Mouse (Mus musculus) urinary bladder, adult 18-20 months (tissue): ENCODE measurements around the gene Gjd3.

Source experiments
- DNase-seq, 2 experiments: peaks; one replicate each; pipeline ENCODE4 v3.0.0; 2022; ENCODE audit warnings: low spot score in 2 of 2, mixed read lengths in 2 of 2

Gene Gjd3

DNA sequence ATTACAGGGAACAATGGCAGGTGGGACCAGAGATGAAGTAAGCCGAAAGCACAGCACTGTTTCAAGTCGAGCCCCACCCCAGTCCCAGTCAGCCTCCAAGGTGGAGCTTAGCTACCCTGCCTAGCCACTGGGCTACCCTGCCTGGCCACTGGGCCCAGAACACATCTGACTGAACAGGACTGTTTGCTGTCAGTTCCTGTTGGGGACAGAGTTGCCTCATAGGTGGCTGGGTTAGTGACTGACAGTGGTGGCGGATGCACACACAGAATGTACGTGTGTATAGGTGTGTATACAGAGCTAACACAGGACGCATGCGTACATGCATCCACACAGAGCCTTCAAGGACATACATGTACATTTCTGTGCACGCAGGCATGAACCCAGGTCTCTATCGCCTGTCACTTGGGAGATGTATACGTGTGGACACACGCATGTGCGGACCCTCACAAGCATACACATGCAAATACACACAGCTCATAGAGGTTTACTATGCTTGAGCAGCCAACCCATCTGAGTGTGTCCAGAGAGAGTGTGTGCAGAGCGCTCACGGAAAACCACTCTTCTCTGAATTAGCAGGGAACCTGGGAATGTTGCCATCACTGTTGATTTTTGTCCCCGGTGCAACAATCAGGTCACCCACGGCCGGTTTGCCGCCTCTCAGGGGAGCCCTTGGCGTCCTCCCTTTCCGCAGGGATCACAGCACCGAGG is 1.4 kb downstream of the Gjd3 start:
- no peak for DNase-seq

DNA sequence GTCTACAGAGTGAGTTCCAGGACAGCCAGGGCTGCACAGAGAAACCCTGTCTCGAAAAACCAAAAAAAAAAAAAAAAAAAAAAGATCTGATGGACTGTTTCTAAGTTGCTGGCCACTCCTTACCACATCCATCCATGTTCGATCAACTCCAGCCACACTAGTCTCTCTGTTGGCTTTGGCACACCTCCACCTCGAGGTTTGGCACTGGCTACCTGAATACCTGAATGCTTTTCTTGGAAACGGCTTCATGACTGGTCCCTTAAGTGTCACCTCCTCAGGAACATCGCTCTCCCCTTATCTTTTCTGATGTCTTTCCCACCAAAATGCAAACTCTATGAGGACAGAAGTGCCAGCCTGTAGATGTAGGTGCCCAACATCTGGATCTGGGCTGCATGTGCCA is 3.5 kb downstream of the Gjd3 start:
- no peak for DNase-seq

DNA sequence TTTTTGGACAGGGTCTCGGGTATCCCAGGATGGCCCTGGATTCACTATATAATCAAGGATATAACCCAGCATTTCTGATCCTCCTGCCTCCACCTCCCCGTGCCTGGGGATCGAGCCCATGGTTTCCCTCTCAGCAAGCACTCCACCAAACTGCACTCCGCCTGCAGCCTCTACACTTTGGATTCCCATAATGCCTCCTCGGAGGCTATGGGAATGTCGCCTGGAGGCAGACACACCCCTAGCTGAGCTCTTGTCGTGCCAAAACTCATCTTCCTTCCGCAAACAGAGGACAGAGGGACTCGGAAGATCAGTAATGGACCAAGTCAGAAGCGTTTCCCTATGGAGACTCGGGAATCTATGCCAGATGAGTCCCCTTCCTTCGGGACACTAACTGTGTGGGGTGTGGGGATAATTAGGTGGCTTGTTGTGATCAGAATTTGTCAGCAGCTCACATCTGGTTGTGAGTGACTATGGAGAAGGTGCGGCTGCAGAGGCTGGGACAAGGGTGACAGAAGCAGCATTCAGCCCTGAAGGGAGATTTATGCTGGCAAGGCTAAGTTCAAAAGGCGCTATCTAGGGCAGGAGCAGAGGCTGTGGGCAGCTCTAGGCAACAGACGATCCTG is 4.2 kb downstream of the Gjd3 start:
- no peak for DNase-seq

DNA sequence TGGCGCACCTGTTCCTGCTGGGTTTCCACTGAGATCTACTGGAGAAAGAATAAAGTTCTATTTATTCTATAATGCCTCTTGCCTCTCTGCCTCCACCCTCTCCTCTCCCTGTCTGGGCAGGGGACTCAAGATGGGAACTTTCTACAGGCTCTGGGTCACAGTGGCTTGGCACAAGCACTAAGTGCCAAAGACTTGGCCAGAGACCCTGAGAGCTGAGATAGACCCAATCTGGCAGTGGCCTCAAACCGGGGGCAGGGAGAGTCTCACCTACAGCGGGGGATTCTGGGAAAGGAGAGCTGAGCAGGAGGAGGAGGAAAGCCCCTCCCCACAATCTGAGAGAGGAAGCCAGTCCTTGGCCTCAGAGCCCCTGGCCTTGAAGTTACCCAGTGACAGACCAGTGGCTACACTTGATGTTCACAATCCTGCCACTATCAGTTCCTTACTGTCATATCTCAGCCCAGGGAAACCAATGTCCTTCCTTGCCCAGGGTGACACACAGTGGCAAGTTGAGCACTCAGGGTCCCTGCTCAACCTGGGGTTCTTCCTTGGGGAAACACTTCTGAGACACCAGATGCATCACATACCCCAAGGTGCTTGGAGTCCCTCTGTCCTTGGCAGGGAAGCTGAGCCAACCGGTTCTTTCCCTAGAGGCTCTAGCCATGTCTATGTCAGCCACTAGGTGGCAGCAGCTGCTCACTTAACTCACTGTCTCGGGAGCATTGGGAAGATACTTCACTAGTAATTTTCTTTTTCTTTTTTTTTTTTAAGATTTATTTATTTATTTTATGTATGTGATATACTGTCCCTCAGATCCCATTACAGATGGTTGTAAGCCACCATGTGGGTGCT is 7.7 kb downstream of the Gjd3 start:
- DNase-seq: no peak

DNA sequence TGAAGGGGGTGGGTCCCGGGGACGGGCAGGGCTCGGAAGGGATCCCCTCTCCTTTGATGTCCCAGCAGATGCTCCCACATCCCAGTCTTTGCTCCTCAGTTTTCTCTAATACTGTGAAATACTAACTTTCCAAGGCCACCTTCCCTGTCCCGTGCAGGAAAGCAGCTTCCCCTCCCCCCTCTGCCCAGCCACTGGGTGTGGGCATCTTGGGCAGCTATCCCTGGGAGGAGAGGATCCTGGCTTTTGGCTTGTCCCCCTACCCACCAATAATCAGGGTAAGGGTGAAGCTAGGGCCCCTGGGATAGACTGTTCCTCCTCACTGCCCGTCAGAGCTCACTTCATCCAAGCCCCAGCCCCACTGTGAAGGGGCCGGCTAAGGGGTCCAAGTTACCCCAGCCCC is 8.6 kb downstream of the Gjd3 start:
- no peak for DNase-seq

DNA sequence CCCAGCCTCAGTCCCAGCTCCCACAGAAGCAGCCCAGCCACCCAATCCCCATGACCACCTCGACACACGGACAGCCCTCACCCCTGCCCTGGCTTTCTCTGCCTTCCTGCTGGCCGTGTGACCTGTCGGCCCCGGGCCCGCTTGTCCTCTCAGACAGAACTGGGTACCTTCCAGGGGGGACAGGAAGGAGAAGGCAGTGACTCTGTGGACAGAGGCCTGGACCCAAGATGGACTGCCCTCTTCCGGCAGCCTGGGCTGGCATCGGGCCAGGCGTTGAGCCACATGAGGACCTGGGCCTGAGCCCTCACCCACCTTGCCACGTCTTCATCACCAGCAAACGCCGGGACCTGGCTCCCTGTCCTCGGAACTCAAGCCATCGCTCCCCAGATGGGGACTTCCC is 9.2 kb downstream of the Gjd3 start:
- no peak for DNase-seq

DNA sequence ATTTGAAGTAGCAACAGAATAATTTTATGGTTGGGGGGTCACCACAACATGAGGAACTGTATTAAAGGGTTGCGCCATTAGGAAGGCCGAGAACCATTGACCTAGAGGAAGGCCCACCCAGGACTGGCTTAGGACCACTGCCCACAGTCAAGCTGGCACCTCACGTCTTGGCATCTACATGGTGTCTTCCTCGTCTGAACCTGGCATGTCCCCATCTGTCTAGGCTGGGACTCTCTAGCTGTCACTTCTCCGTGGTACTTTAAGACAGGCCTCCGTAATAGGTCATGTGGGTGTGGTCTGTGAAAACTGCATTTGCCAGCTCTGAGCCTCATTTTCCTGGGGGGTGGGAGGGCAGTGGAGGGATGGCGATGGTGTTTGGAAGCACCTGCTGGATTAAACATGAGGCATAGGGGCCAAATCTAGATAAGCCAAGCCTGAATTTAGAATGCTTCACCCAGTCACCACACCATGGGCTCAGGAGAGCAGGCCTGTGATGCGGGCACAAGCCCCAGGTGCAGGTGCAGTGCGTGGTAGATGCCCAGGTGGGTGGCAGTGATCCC is 9.9 kb downstream of the Gjd3 start:
- no peak for DNase-seq

DNA sequence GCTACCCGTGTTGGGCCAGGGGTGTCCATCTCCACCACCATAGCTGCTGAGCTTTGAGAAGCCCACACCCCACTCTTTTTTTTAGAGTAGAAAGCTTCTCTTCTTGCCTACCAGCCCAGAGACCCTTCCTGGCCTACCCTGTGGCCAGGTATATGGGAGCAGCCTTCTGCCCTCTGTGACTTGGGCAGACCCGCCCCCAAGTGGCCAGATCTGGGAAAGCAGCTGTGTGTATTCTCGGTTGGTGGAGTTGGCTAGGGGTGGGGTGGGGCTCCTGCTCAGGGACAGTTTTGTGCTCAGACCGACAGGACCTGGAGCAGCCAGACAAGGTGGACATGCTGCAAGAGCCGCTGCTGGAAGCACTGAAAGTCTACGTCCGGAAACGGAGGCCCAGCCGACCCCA is 10.6 kb downstream of the Gjd3 start:
- peak; percentile 65 to 82 for DNase-seq

DNA sequence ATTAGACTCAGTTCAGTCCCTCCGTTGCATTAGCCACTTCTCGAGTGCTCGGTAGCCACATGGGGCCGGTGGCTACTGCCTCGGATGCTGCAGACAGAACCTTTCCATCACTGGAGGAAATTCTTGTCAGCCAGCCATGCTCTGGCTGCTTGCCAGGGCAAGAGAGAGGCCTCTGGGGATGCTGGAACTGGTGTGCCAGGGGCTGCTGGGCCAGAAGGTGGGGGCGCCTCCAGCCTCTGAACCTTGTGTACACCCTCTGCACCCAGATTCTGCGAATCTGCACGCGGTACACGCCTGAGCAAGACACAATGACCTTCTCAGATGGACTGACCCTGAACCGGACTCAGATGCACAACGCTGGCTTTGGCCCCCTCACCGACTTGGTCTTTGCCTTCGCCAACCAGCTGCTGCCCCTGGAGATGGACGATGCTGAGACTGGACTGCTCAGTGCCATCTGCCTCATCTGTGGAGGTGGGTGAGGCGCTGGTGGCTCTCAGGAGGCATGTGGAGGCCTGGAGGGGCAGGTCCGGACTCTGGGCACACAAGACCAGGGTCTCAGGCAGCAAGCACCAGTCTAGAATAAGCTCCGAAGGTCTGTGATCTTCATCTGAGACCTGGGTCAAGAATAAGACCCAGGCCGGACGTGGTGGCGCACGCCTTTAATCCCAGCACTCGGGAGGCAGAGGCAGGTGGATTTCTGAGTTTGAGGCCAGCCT is 11.3 kb downstream of the Gjd3 start:
- DNase-seq: no peak

DNA sequence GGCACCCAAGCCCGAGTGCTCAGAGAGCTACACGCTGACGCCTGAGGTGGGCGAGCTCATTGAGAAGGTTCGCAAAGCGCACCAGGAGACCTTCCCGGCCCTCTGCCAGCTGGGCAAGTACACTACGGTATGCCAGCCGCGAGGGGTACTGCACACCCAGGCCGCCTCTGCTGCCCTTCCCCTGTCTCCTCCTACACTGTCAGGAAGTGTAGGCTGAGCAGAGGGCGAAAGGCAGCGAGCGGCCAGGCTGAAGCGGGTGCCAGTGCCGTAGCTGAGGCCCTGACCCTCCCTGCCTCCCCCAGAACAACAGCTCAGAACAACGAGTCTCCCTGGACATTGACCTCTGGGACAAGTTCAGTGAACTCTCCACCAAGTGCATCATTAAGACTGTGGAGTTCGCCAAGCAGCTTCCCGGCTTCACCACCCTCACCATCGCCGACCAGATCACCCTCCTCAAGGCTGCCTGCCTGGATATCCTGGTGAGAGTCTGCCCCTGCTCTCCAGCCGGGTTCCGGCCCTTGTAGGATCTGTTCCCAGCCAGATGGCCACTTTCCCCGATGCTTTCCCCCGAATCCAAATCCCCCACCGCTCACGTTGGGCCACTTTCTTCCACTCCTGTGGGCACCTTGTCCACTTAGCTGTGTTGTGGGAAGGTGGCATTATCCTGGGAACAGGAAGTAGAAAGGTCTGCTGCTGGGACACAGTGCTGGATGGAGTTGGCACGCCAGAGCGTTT is 12.5 kb downstream of the Gjd3 start:
- DNase-seq: no peak

DNA sequence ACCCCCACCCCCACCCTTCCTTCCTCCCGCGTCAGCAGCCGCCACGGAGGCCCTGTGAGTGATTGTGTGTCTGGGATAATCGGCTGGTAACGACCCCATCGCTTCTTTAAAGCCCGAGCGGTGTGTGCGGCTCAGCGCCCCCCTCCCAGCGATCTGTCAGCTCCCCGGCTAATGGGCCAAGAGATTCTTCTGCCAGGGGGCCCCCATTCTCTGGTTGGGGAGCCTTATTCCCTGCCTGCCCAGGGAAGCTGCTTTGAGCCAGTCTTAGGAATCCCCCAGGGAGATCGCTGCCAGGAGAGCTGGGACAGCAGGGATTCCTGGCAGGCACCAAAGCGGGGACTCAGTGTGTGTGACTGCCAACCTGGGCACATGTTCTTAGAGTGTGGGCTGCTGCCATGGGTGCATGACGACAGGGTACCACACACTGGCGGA is 13.3 kb downstream of the Gjd3 start:
- no peak for DNase-seq

DNA sequence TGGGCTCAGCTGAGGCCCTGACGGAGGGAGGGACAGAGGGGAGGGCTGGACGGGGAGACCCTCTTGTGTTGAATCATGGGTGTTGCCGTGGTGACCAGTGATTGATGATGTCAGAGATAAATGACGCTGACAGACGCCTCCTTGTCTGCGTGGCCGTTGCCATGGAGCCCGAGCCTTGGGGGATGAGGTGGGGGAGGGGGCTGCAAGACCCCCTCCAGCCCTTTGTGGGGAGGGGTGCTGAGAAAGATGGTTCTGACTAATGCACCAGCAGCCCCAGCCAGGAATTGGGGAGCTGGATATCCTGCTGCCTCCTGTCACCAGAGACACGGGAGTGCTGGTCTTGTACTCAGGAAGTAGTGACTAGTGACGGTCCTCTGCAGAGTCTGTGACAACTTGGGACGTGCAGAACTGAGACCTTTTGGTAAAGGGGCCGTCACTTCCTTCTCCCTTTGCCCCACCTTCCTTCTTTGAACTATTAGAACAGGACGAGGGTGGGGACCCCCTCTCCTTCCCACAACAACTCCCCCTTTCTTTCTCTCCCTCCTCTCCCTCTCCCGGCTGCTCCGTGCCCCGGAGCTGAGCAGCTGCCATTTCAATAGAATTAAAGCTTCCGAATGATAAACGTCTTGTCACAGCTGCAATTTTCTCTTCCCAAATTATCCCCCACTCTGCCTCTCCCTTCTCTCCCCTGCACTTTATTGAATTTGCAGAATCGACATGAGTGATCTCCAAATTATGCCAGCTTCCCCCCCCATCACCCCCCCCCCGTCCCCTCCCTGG is 13.9 kb downstream of the Gjd3 start:
- no peak for DNase-seq

DNA sequence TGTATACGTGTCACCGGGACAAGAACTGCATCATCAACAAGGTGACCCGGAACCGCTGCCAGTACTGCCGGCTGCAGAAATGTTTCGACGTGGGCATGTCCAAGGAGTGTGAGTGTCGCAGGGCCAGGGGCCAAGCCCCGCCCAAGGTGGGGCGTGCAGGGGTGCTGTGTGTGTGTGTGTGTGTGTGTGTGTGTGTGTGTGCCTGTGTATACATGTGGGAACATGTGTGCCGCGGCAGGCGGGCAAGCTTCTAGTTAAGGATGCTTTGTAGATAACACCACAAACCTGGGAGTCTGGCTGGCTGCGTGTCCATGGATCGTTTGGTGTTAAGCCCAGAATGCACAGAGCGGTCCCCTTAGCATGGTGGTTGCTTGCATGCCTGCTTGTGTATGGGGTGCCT is 14.7 kb downstream of the Gjd3 start:
- DNase-seq: no peak

DNA sequence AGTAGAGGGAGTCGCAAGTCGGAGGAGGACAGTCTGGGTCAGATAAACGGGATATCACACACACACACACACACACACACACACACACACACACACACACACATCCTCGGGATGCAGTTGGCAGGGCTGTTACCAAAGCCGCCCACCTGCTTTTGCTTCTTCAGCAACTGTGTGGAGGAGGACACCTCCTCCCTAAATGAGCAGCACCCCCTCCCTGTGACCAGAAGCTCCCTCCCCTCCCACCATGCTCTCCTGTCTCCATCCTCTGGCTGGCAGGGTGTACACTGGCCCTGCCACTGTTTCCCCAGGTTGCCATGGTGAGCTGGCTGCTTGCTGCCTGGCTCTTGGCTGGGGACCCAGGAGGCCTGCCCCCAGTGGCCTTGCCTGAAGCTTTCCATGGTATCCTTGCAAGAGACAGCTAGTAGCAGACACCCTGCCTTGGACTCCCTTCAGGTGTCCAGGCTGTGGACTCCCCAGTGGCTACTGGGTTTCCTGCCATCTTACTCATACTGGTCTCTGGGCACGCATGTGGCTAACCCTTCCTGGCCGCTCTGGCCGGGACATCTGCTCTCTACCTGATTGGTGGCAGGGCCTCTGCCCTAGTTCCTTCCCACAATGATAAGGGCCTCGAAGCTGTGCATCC is 16.2 kb downstream of the Gjd3 start:
- peak in 1 of 2 experiments; percentile 77 for DNase-seq

DNA sequence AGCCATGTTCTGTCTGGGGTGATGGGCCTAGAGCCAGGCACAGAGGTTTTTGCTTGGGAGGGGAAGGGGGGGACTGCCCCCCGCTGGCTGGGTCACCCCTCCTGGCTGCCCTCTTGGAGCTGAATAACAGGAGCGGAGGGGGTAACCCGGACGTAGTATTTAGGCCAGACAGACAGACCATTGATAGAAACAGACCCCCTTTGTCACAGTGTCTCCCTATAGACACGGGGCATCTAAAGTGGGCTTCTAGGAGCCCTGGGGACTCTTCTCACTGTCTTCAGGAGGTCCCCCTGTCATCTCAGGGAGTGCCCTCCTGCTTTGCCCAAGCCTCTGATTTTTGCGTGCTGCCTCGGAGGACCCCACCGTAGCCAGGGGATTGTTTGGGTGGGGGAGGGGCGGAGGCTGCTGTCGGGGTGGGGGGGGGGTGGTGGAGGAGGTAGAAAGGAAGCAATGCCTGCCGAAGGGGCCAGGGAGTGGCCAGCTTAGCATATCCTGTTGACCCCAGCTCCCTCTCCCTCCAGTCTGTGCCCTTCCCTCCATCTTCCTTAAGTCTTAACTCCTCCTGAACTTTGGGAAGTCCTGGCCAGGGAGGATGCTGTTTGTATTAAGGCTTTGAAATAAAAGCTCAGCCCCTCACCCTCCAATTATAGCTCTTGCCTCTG is 17.3 kb downstream of the Gjd3 start:
- DNase-seq: no peak

DNA sequence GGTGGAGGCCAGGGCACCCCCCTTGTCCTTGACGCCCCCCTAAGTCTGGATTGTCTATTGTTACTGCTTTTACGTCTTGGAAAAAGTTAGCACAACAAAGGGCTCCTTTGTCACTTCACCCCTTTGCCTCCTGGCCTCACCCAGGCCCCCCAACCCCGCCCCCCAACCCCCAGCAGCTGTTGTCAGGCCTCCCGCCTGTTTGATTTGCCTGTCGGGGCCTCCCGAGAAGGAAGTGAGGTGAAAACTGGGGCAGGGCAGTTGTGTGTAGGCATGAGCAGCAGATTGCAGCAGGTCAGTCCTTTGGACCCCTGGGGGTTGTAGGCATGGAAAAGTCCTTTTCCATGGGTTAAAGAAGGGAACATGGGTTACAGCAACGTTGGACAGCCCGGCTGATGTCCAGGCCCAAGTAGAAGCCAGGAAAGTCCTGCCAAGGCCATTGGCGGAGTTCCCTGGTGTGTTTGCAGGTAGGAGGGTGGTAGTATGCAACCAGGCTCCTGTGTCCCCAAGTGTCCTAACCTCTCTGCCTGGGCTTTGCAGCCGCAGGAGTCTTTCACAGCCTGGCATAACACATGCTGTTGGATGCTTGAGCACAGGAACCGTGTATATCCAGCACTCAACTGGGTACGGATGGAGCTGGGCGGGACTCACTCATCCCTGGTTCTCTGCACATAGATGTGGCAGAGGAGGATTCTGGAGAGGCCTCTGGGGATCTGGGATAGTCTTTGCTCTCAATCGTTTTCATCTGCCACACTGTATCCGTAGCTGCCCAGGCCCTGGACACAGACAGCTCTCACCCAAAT is 18.0 kb downstream of the Gjd3 start:
- DNase-seq: no peak

DNA sequence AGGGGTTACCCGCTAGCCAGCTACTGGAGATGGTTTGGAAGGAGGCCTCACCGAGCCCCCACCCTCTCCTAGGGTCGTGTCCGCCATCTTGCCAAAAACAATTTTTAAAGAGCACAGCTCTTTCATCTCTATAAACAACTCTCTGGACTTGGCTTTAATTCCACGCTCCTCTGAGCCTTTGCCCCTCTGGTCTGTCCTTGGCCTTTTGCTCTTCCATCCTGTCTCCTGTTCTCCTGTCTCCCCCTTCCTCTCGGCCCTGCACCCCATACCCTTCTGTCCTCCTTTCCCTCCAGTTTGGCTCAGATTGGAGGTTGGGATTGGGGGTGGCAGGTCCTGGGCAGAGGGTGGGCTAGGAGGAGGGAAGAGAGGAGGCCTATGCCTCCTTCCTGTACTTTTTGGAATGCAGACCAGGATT is 18.6 kb downstream of the Gjd3 start:
- no peak for DNase-seq
